Mouse (Mus musculus) adrenal gland, adult (tissue): Measurements from ENCODE around the gene Sertad2.

Experiments used
- DNase-seq, 2 experiments: peaks; one replicate each; pipeline ENCODE4 v3.0.0; 2022 to 2023; ENCODE audit warnings: low spot score in 1 of 2; ENCODE audit not compliant: inconsistent age in 2 of 2

Sertad2 gene

DNA sequence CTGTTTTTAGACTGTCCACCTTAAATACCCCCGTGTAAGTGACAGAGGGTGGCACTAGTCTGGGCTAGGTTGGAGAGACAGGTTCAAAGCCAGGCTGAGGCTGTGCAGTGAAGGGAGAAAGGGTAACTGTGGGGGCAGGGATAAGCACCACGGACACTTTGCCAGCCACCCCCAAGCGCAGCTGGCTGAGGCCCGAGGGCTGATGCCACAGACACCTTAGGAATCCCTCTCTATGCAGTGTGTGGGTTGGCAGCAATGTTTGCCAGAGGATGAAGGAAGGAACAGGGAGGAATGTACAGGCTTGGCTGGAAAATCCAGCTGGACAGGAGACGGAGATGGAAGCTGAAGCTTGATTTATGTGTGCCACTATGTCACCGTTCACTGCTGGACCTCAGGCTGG, 129.5 kb downstream of the Sertad2 start:
- DNase-seq: no peak

DNA sequence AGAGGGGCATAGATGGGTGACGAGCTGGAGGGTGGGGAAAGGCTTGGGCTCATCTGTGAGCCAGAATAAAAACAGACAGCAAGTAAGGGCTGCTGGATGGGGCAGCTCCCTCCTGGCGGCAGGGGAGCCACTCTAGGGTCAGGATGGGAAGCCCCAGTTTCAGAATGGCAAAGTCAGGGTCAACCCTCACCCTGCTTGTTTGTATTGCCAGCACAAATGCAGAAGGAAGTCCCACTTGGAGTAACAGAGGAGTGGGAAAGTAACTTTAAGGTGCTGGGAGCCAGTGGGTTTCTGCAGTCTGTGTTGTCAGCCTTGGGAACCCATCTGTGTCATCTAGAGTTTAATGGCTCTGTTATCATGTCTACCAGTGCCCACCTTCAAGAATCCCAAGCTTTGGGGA, 136.3 kb downstream of the Sertad2 start:
- DNase-seq: no peak

DNA sequence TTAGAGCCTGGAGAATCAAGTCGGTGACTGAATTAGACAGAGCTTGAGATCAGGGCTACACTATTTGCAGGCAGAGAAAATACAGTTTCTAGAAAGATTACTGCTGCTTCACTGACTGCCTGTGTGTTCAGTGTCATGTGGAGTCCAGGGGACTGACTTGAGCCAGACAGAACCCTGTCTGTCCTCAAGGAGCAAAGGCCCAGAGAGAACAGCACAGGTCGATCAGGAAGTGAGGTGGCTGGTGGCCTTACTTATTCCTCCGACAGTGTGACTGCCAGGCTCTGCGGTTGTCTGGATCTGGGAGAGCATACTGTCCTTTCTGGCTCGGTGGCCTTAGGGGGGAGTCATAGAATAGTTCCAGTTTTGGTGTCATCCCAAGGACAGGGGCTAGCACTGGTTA, 137.7 kb downstream of the Sertad2 start:
- no peak for DNase-seq

DNA sequence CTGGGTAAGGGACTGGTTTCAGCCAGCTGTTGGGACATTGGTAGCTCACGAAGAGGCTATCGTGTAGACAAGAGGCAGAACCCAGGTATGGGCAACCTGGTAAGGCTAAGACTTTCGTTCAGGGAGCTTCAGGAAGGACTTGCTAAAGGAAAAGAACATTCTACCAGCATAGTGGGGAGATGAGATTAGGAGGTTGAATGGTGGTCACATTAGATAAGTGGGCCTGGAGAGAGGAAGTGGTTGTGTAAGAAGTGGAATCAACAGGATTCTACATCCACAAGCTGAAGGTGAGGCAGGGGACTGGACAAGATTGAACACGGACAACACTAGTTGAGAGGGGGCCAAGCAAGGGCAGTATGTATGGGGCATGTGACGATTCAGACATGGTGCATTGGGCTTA, 138.6 kb downstream of the Sertad2 start:
- no peak for DNase-seq

DNA sequence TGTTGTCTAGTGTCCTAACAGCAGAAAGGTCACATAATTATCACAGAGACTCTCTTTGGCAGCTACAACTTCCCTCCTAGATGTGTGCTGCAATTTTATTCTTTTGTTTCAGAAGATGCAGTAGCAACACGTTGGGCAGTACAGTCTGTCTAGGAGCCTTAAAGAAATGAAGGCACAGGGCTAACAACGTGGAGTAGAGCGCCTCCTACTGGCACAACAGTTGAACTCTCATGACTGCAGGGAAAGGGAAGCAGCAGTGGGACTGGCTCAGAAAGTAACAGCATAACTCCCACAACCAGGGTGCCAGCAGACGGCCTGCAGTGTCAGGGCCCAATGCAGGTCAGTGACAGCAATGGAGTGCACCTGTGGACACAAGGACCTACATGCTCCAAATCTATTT, 147.9 kb downstream of the Sertad2 start:
- DNase-seq: peak; percentile 49 to 83
